Mouse (Mus musculus) v-Abl transformed pro-B cells (cell line): ENCODE measurements at regions not wholly inside any gene's neighbourhood (a gene's known extent, or its start where the extent isn't known, plus 50 kb on each side); places are given as distances from the start of the nearest gene placed in this dataset.

Experiments used
- in situ Hi-C, 2 experiments: fragments of 400-800 bp; cut with MboI; formaldehyde crosslinking; loops; one replicate each; pipeline ENCODE4 v1.15.1; 2025; ENCODE audit not compliant: unreplicated experiment in 2 of 2

- in situ Hi-C loops, result no loop called here
Measured at GRCm38 (mm10) chr5:126862078-126862477, 379.5 kb upstream of the Tmem132c start.

DNA sequence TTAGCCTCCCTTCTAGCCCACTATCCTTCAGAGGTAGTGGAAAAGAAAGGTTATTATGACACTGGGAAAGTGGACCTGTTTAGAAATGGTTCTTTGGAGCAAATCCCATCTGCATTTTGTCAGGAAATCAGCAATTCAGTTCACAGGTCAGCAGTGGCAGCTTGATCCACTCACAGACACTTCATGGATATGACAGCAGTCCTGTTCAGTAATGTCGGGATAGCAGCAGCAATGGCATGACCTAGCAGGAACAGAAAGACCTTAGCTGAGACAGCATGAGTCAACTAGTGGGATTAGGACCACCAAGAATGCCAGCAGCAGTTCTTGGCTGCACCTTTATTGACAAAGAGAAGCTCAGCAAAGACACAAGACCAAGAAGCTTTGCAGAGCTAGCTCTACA is 365.8 kb upstream of the Tmem132c start:
- in situ Hi-C loops, result no loop called here

DNA sequence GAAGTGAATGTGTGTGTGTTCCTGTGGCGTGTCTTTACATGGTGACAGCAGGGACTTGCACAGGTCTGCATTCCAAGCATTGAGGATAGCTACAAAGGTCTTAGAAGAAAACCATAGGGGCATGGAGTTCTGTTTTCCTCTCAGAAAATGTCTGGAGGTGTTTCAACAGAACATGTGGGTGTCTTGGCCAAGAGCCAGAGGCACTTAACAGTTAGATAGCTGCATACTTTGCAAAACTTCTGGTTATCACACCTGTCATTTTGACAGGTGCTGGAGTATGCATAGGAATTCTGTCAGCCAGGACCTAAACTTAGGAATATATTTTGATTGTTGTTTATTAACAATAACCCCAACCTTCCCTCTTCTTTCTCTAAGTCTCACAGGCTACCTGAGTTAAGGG is 350.9 kb upstream of the Tmem132c start:
- in situ Hi-C loops, result no loop called here

- in situ Hi-C loops, result no loop called here
Measured at GRCm38 (mm10) chr5:126893063-126893462, 348.5 kb upstream of the Tmem132c start.

DNA sequence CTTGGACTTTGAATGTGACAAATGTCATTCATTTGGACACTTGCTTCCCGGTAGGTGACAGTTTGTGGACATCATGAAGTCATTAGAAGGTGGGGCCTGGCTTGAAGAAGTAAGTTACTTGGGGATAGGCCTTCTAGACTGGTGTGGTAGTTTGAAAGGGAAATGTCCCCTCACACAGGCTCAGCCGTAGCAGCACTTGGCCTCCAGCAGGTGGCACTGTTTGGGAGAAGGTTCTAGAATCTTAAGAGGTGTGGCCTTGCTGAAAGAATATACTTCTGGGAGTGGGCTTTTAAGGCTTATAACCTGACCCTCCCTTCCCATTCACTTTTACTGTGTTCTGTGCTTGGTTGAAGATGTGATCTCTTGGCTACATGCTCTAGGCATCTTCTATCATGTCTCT is 331.5 kb upstream of the Tmem132c start:
- in situ Hi-C loops, result no loop called here

GRCm38 (mm10) chr5:126917300-126917699 is 324.3 kb upstream of the Tmem132c start:
- in situ Hi-C loops, result no loop called here

- in situ Hi-C loops, result no loop called here
Measured at GRCm38 (mm10) chr5:126933466-126933865, 308.1 kb upstream of the Tmem132c start.

DNA sequence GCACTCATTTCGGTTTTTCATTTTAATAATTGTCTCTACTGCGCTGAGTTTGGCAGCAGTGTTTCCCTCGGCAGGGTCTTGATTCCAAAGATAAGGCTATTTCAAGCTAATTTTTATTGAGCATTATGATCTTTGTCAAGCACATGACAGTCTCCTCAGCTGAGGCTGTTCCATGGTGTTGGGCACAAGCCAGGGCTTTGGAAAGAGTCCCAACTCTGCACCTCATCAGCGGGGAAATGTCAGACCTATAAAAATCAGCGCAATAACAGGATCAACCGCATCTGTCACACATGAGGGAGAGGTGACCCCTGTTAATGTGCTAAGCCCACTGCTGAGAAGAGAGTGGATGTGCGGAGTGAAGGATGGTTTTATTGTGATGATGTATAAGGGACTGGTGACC is 296.7 kb upstream of the Tmem132c start:
- in situ Hi-C loops, result no loop called here

- in situ Hi-C loops, result no loop called here
Measured at GRCm38 (mm10) chr5:126954189-126954588, 287.4 kb upstream of the Tmem132c start.

GRCm38 (mm10) chr5:126954634-126955033 is 287.0 kb upstream of the Tmem132c start:
- in situ Hi-C loops, result no loop called here

- in situ Hi-C loops, result no loop called here
Measured at GRCm38 (mm10) chr5:126964577-126964976, 277.0 kb upstream of the Tmem132c start.

GRCm38 (mm10) chr5:126967076-126967475 is 274.5 kb upstream of the Tmem132c start:
- in situ Hi-C loops, result no loop called here

- in situ Hi-C loops, result no loop called here
Measured at GRCm38 (mm10) chr5:126969373-126969772, 272.2 kb upstream of the Tmem132c start.

- in situ Hi-C loops, result no loop called here
Measured at GRCm38 (mm10) chr5:126971284-126971683, 270.3 kb upstream of the Tmem132c start.

GRCm38 (mm10) chr5:126971981-126972380 is 269.6 kb upstream of the Tmem132c start:
- in situ Hi-C loops, result no loop called here

GRCm38 (mm10) chr5:126973425-126973824 is 268.2 kb upstream of the Tmem132c start:
- in situ Hi-C loops, result no loop called here

- in situ Hi-C loops, result no loop called here
Measured at GRCm38 (mm10) chr5:126974565-126974964, 267.0 kb upstream of the Tmem132c start.

- in situ Hi-C loops, result no loop called here
Measured at GRCm38 (mm10) chr5:126995577-126995976, 246.0 kb upstream of the Tmem132c start.

GRCm38 (mm10) chr5:127014166-127014565 is 227.4 kb upstream of the Tmem132c start:
- in situ Hi-C loops, result no loop called here

DNA sequence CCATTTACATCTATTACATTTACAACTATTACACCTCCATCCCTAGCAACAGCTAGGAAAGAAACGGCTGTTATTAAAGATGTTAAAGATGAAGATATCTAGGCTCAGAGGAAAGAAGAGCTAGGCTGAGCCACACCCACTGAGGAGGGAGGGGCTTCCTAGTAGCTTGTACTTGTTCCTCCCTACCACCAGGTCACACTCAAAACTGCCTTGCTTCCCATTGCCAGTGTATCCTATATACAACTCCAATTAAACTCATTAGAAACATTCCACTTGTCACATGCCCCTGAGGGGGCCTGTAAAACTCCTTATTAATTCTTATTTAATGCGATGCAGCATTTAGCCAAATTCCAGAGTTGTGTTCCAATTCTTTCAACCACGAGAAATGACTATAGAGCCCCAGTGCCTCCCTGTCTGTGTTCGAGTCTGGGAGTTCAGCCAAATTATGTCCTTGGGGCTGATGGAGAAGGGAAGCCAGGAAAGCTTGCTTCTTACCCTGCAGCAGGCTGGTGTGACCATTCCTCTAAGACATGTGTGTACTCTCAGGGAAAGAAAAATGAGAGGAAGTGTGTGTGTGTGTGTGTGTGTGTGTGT is 225.0 kb upstream of the Tmem132c start:
- in situ Hi-C loops, result no loop called here

DNA sequence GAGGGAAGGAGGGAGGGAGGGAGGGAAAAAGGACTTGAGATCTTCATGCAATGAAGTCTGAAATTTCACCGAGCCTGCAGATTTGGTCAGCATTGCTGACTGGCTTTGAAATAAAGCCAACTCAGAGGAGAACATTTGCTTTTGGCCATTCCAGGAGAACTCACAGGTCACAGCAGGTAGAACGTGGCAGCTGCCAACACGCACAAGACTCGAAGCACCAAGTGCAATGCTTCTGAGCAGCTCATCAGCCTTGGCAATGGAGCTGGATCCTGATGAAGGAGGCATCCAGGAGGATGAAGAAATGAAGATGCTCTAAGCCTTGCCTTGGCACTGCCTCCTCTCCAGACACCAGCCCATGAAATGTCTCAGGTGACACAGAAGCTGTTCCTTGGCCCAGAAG is 223.6 kb upstream of the Tmem132c start:
- in situ Hi-C loops, result no loop called here

GRCm38 (mm10) chr5:127036472-127036871 is 205.1 kb upstream of the Tmem132c start:
- in situ Hi-C loops, result no loop called here

DNA sequence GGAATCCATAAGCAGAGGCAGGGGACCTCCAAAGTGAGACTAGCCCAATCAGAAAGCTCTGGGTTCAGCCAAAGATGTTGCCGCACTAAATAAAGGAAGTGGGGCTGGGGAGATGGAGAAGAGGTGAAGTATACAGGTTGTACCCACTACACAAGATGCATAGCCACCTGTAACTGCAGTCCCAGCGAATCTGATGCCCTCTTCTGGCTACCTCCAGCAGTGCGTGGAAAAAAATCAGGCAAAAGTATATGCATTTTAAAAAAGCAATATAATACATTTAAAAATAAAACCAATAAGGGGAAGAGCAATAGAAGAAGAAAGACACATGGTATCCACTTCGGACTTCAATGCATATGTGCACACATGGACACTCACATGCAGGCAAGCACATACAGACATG is 183.8 kb upstream of the Tmem132c start:
- in situ Hi-C loops, result no loop called here
